Mouse (Mus musculus) forebrain, postnatal 0 days (tissue): ENCODE data around the gene Prmt8. TPM values are rescaled to one million over a fixed set of nuclear protein-coding genes. Genes with fewer than 3 reads are reported as not detected.

Experiments
- ATAC-seq: fragments of 200-750 bp; cut with Nextera tagmentation; 2 replicates; pipeline ENCODE4 v1.8.0; 2017; ENCODE audit warnings: mild to moderate bottlenecking, moderate library complexity
- DNase-seq: peaks from one replicate; pipeline ENCODE4 v3.0.0-alpha.2; 2015
- H3K27ac ChIP-seq: fragments of 300-500 bp; sonication (generic); 2 replicates; pipeline ENCODE4 v1.5.1; 2014; ENCODE audit warnings: low read depth, mild to moderate bottlenecking, antibody characterized with exemption, low read length, moderate library complexity, mixed read lengths
- H3K27me3 ChIP-seq: fragments of 300-500 bp; sonication (generic); 2 replicates; pipeline ENCODE4 v1.6.1; 2014; ENCODE audit warnings: mild to moderate bottlenecking, low read length, mixed read lengths; ENCODE audit not compliant: insufficient read depth
- H3K36me3 ChIP-seq: fragments of 300-500 bp; sonication (generic); 2 replicates; pipeline ENCODE4 v1.6.1; 2014; ENCODE audit warnings: mild to moderate bottlenecking, moderate library complexity; ENCODE audit not compliant: insufficient read depth
- H3K4me1 ChIP-seq: fragments of 300-500 bp; sonication (generic); 2 replicates; pipeline ENCODE4 v1.6.1; 2014; ENCODE audit warnings: antibody characterized with exemption; ENCODE audit not compliant: insufficient read depth
- H3K4me2 ChIP-seq: fragments of 300-500 bp; sonication (generic); 2 replicates; pipeline ENCODE4 v1.6.1; 2014; ENCODE audit warnings: low read depth, mild to moderate bottlenecking, moderate library complexity
- H3K4me3 ChIP-seq: fragments of 300-500 bp; sonication (generic); 2 replicates; pipeline ENCODE4 v1.5.1; 2014; ENCODE audit warnings: low read depth, low read length, mixed read lengths
- H3K9ac ChIP-seq: fragments of 300-500 bp; sonication (generic); 2 replicates; pipeline ENCODE4 v1.6.1; 2014; ENCODE audit warnings: mild to moderate bottlenecking
- H3K9me3 ChIP-seq: fragments of 300-500 bp; sonication (generic); 2 replicates; pipeline ENCODE4 v1.6.1; 2016; ENCODE audit warnings: low read length
- CTCF ChIP-seq: sonication (generic); IDR thresholded peaks from 2 replicates; pipeline ENCODE4 v1.5.1; 2016; ENCODE audit warnings: antibody characterized with exemption, control low read depth, low read depth
- WGBS: fragments of 180-500 bp; shearing (Covaris S2); extraction: QIAGEN DNeasy Blood & Tissue Kit; methylation state at CpG from one replicate; pipeline ENCODE4 v1.1.7; 2014; 5-methylcytosine and 5-hydroxymethylcytosine counted together
- polyA plus RNA-seq: library from polyadenylated mRNA; unstranded; fragments of >200 nt; fragmentation: Nextera tagmentation; extraction: Ambion mirVana; gene quantifications from 2 replicates; pipeline ENCODE4 v1.2.1, GENCODE M21; 2015
- total RNA-seq: library from RNA; depleted of rRNA; stranded (reverse); fragments of >200 nt; gene quantifications from 2 replicates; pipeline ENCODE4 v1.2.3, GENCODE M21; 2014; rRNA removed

Prmt8 gene
- total RNA-seq (29.9 and 32.7 TPM in 2 replicates), polyA plus RNA-seq (20.6 and 36.4 TPM in 2 replicates)

GRCm38 (mm10) chr6:127769275-127770156 is at the start of gene Prmt8:
TSS of gene Prmt8 (minus strand) at chr6:127769472.
- H3K36me3 ChIP-seq: no peaks in the 10 kb centered on the region
- peak within 1 kb of the TSS; percentile 84 for H3K4me2 ChIP-seq
- H3K4me3 ChIP-seq: peak within 1 kb of the TSS; percentile 70
- H3K9ac ChIP-seq: peak within 1 kb of the TSS; percentile 76
- peak within 1 kb of the TSS; percentile 84 for H3K27ac ChIP-seq
- no peak for TF ChIP-seq CTCF
- H3K9me3 ChIP-seq: no peaks in the 10 kb centered on the region
- no peaks in the 10 kb centered on the region for H3K27me3 ChIP-seq
- WGBS: under 1% methylated on average over 40 of the region's 42 CpGs
- H3K4me1 ChIP-seq: peaks cover 19% of the 10 kb centered on the region
- peak; percentile 57 for DNase-seq
- ATAC-seq: peak; percentile 38; the same call in 1 of the 2 replicates

DNA sequence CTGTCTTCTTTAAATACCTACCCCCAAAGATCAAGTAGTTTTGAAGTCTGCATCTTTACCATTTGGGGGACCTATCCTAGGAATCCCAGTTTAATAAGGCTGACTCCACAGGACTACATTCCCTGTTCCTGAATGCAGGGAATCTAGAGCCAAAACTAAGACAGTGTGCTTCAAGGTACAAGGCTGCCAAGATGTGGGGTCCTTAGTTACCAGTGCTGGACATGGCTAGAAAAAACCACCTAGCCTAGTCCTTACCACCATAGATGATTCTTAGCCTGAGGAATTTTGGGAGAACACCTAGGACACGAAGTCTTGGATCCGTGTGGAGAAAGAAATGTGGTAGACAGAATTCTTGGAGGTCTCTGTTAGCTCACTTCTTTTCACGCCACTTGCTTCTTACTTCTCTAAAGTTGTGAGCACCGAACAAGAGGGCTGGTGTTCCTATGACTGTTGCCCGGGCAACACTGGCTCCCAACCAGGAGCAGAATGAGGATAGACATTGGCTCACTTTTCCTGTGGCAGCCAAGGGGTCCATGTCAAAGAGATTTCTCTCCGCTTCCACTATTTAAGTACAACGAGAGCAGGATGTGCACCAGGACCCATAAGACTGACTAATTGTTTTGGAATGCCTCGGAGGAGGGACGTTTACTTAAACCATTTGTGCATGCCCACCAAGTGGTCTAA is 33.9 kb upstream of the Prmt8 start:
- H3K36me3 ChIP-seq: no peaks in the 10 kb centered on the region
- 0 out of 2 replicates have a peak, but pooled peaks cover 4% of the 10 kb centered on the region for H3K4me1 ChIP-seq
- no peak overlapping the region for H3K4me3 ChIP-seq
- WGBS: 22% methylated on average over 9 of the region's 9 CpGs
- H3K27ac ChIP-seq: no peak overlapping the region
- DNase-seq (peak; percentile 68), ATAC-seq (peak; percentile 89)
- no peaks in the 10 kb centered on the region for H3K27me3 ChIP-seq
- H3K9me3 ChIP-seq: no peaks in the 10 kb centered on the region
- TF ChIP-seq CTCF: no peak
- no peak overlapping the region for H3K4me2 ChIP-seq
- H3K9ac ChIP-seq: no peak overlapping the region

- no peak for DNase-seq
- no peaks in the 10 kb centered on the region for H3K9me3 ChIP-seq
- TF ChIP-seq CTCF: no peak
- no peak overlapping the region for H3K27ac ChIP-seq
- no peak for ATAC-seq
- no peak overlapping the region for H3K9ac ChIP-seq
- no peaks in the 10 kb centered on the region for H3K36me3 ChIP-seq
- no peak overlapping the region for H3K4me2 ChIP-seq
- WGBS: 86% methylated on average over 11 of the region's 12 CpGs
- H3K4me1 ChIP-seq: 0 out of 2 replicates have a peak, but pooled peaks cover 4% of the 10 kb centered on the region
- no peak overlapping the region for H3K4me3 ChIP-seq
- no peaks in the 10 kb centered on the region for H3K27me3 ChIP-seq
Measured at GRCm38 (mm10) chr6:127802211-127802610, 32.9 kb upstream of the Prmt8 start.

GRCm38 (mm10) chr6:127790023-127790422 is 20.8 kb upstream of the Prmt8 start:
- H3K4me2 ChIP-seq: no peak overlapping the region
- TF ChIP-seq CTCF: no peak
- ATAC-seq: no peak
- WGBS: 78% methylated on average over 13 of the region's 13 CpGs
- no peak overlapping the region for H3K27ac ChIP-seq
- H3K4me3 ChIP-seq: no peak overlapping the region
- DNase-seq: no peak
- no peak overlapping the region for H3K9ac ChIP-seq
- no peaks in the 10 kb centered on the region for H3K27me3 ChIP-seq
- H3K36me3 ChIP-seq: no peaks in the 10 kb centered on the region
- H3K9me3 ChIP-seq: no peaks in the 10 kb centered on the region
- no peaks in the 10 kb centered on the region for H3K4me1 ChIP-seq

- H3K4me3 ChIP-seq: no peak overlapping the region
- no peaks in the 10 kb centered on the region for H3K9me3 ChIP-seq
- H3K36me3 ChIP-seq: no peaks in the 10 kb centered on the region
- WGBS: 33% methylated on average over 4 of the region's 4 CpGs
- peaks cover 14% of the 10 kb centered on the region for H3K4me1 ChIP-seq
- TF ChIP-seq CTCF: no peak
- peak overlapping the region; percentile 84 for H3K4me2 ChIP-seq
- no peak overlapping the region for H3K9ac ChIP-seq
- ATAC-seq (peak; percentile 21; the same call in 1 of the 2 replicates), DNase-seq (peak; percentile 71)
- no peaks in the 10 kb centered on the region for H3K27me3 ChIP-seq
- 0 out of 2 replicates have a peak overlapping the region, but pooled peaks have one; percentile 84 for H3K27ac ChIP-seq
Measured at GRCm38 (mm10) chr6:127770806-127771205, 1.5 kb upstream of the Prmt8 start.

- Histone ChIP-seq H3K9ac (peak overlapping the region; percentile 76), H3K4me1 (peaks cover 19% of the 10 kb centered on the region), H3K36me3 (no peaks in the 10 kb centered on the region), H3K9me3 (no peaks in the 10 kb centered on the region), H3K27ac (peak overlapping the region; percentile 84), H3K4me2 (peak overlapping the region; percentile 84), H3K4me3 (peak overlapping the region; percentile 70), H3K27me3 (no peaks in the 10 kb centered on the region)
- TF ChIP-seq CTCF: no peak
- ATAC-seq (peak; percentile 23), DNase-seq (peak; percentile 69)
- 2% methylated on average over 50 of the region's 64 CpGs for WGBS
Measured at GRCm38 (mm10) chr6:127768621-127769274, 524 bp downstream of the Prmt8 start.
